11 mouse cellular contexts compared by ENCODE assay signal in the genomic region with DNA sequence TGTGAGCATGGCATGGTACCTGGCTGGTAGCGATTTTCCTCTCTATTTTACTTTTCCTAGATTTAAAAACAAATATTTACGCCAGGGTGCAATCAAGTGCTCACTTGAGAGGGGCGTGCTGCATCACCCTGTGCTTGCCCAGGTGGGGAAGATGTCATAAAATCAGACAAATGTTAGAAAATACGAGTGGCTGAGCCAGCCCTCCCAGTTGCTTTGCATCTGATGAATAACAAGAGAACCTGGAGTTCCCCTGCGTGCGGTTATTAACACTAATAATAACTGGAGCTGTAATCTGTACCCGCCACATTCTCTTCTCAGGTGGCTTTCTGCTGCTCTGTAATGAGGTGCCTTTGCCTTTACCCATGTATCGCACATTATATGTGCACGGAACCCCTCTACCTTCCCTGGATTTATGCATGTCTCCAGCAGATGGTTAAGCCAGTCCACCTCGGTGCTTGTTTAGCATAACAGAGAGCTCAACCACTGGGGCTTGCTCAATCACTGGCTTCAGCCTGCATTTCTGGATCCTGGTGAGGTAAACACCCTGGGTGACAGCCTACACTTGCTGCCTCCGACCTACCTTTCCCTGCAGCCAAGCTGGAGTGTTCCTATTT.
A peak's percentile ranks its signal among the peaks of the same experiment; 100 is the strongest.
DNase-seq lines count a peak whose midpoint lies in the region; ATAC-seq and TF ChIP-seq lines count a peak whose summit lies in the region.
"Had no signal": no experiment of that assay in that cellular context is flagged by ENCODE, and none has a peak within 500 bp of the region (broad histone marks: within the 10 kb centered on the region; RNA-seq: fewer than 3 reads in every experiment).

No protein-coding gene starts in this region.

- TF ChIP-seq POLR2A in ES-Bruce4 (IDR thresholded peaks at IDR 0.05; ENCODE audit: insufficient read depth, low read length): no peak

- DNase-seq in heart, postnatal 4 days: no peak
- no peak for DNase-seq in layer of hippocampus, adult 8-10 months (ENCODE audit: low spot score in 2 of 2)
- DNase-seq in gastrocnemius, postnatal 10 days: no peak
- DNase-seq: cerebellum, adult 2 months; kidney, postnatal 25 days had no signal

- H3K36me3 ChIP-seq in heart, embryonic 13.5 days: no peaks in the 10 kb centered on the region
- no peaks in the 10 kb centered on the region for H3K36me3 ChIP-seq in ES-Bruce4 (ENCODE audit: control insufficient read depth, insufficient read depth, low read length, poor library complexity, severe bottlenecking)
- H3K36me3 ChIP-seq in forebrain, embryonic 12.5 days (replicated peaks): no peaks in the 10 kb centered on the region
- H3K36me3 ChIP-seq in limb, embryonic 13.5 days: no peaks in the 10 kb centered on the region
- H3K36me3 ChIP-seq: liver, embryonic 12.5 days had no signal

- peak overlapping the region; percentile 64 for H3K4me2 ChIP-seq in heart, embryonic 13.5 days
- H3K4me2 ChIP-seq in forebrain, embryonic 12.5 days: peak overlapping the region; percentile 38
- H3K4me2 ChIP-seq in limb, embryonic 13.5 days (replicated peaks): peak overlapping the region; percentile 50
- H3K4me2 ChIP-seq: liver, embryonic 12.5 days had no signal

- no peak for ATAC-seq in heart, embryonic 13.5 days (ENCODE audit: extremely low read depth, insufficient number of reproducible peaks, low FRiP score, low TSS enrichment)
- ATAC-seq in forebrain, embryonic 12.5 days (ENCODE audit: low FRiP score): peak; percentile 47; the same call in 1 of the 2 replicates
- no peak for ATAC-seq in limb, embryonic 13.5 days (ENCODE audit: low FRiP score, low read depth)
- no peak for ATAC-seq in CD4-positive, CD25-positive, alpha-beta regulatory T cell, adult 4 months
- ATAC-seq: liver, embryonic 12.5 days had no signal

- H3K27me3 ChIP-seq in heart, embryonic 13.5 days (replicated peaks): peaks cover 8% of the 10 kb centered on the region; the same call in 1 of the 2 replicates
- no peaks in the 10 kb centered on the region for H3K27me3 ChIP-seq in ES-Bruce4 (ENCODE audit: control insufficient read depth, insufficient read depth, low read length, poor library complexity, severe bottlenecking)
- no peaks in the 10 kb centered on the region for H3K27me3 ChIP-seq in forebrain, embryonic 12.5 days
- peaks cover 11% of the 10 kb centered on the region; the same call in 1 of the 2 replicates for H3K27me3 ChIP-seq in limb, embryonic 13.5 days
- H3K27me3 ChIP-seq: liver, embryonic 12.5 days had no signal

- H3K9me3 ChIP-seq in heart, embryonic 13.5 days: no peaks in the 10 kb centered on the region
- no peaks in the 10 kb centered on the region for H3K9me3 ChIP-seq in ES-Bruce4 (replicated peaks; ENCODE audit: control insufficient read depth, insufficient read depth, low read length, poor library complexity, severe bottlenecking)
- no peaks in the 10 kb centered on the region for H3K9me3 ChIP-seq in forebrain, embryonic 12.5 days
- H3K9me3 ChIP-seq in limb, embryonic 13.5 days: no peaks in the 10 kb centered on the region
- H3K9me3 ChIP-seq: liver, embryonic 12.5 days had no signal

- TF ChIP-seq EP300 in ES-Bruce4 (IDR thresholded peaks at IDR 0.05; ENCODE audit: insufficient read depth, low read depth, low read length): 0 out of 2 replicates have a peak, but pooled peaks have one; percentile 42

- H3K4me1 ChIP-seq in heart, embryonic 13.5 days: no peaks in the 10 kb centered on the region
- H3K4me1 ChIP-seq in ES-Bruce4 (ENCODE audit: control insufficient read depth, insufficient read depth, low read length): no peaks in the 10 kb centered on the region
- H3K4me1 ChIP-seq in forebrain, embryonic 12.5 days: peaks cover 21% of the 10 kb centered on the region
- H3K4me1 ChIP-seq in limb, embryonic 13.5 days: no peaks in the 10 kb centered on the region
- H3K4me1 ChIP-seq: liver, embryonic 12.5 days had no signal

- H3K4me3 ChIP-seq in heart, embryonic 13.5 days: peak overlapping the region; percentile 35
- H3K4me3 ChIP-seq in ES-Bruce4 (ENCODE audit: low read depth, low read length): peak overlapping the region; percentile 35; the same call in 1 of the 2 replicates
- H3K4me3 ChIP-seq in forebrain, embryonic 12.5 days (replicated peaks): no peak overlapping the region
- H3K4me3 ChIP-seq in limb, embryonic 13.5 days: peak overlapping the region; percentile 12; the same call in 1 of the 2 replicates
- H3K4me3 ChIP-seq: liver, embryonic 12.5 days had no signal

- 10% methylated on average over 11 of the region's 11 CpGs for WGBS in heart, embryonic 13.5 days
- 22% methylated on average over 11 of the region's 11 CpGs for WGBS in forebrain, embryonic 12.5 days
- 11% methylated on average over 11 of the region's 11 CpGs for WGBS in limb, embryonic 13.5 days

- TF ChIP-seq CTCF in ES-Bruce4 (IDR thresholded peaks at IDR 0.05; ENCODE audit: low read depth, low read length): no peak

- H3K9ac ChIP-seq in heart, embryonic 13.5 days: no peak overlapping the region
- H3K9ac ChIP-seq in ES-Bruce4 (ENCODE audit: low read depth, poor library complexity, severe bottlenecking): no peak overlapping the region
- H3K9ac ChIP-seq in forebrain, embryonic 12.5 days: no peak overlapping the region
- no peak overlapping the region for H3K9ac ChIP-seq in limb, embryonic 13.5 days
- H3K9ac ChIP-seq: liver, embryonic 12.5 days had no signal

- H3K27ac ChIP-seq in heart, embryonic 13.5 days (replicated peaks): no peak overlapping the region
- H3K27ac ChIP-seq in ES-Bruce4 (ENCODE audit: insufficient read depth, low read length): no peak overlapping the region
- no peak overlapping the region for H3K27ac ChIP-seq in forebrain, embryonic 12.5 days
- no peak overlapping the region for H3K27ac ChIP-seq in limb, embryonic 13.5 days
- H3K27ac ChIP-seq: liver, embryonic 12.5 days had no signal
